Mouse (Mus musculus): ENCODE measurements around the gene Olfr983. TPM values are rescaled to one million over a fixed set of nuclear protein-coding genes. Genes with fewer than 3 reads are reported as not detected.

The Olfr983 gene
- polyA plus RNA-seq (2014; fragmentation: Illumina TruSeq; extraction: RNeasy Lipid Tissue Mini Kit (QIAGEN cat#74804)) = not detected

DNA sequence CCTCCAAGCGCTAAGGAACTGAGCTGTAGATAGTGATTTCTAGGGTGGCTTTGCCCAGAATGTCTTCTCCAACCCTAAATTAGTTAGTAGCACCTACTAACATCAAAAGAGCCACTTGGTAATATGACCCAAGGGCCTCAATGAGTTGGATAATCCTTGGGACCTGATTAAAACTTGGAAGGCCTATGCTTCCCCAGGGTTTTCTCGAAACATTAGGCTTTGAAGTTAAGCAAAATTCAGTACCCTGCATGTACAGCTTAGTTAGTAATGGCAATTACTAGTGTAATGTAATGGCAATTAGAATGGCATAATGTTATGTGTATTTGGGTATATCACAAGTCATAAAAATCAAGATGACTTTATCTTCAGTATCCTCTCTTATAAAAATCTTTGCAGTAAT lies at the start of gene Olfr983:
TSS of gene Olfr983 (minus strand) at position 101 of the 400 bp plus-strand sequence.

DNA sequence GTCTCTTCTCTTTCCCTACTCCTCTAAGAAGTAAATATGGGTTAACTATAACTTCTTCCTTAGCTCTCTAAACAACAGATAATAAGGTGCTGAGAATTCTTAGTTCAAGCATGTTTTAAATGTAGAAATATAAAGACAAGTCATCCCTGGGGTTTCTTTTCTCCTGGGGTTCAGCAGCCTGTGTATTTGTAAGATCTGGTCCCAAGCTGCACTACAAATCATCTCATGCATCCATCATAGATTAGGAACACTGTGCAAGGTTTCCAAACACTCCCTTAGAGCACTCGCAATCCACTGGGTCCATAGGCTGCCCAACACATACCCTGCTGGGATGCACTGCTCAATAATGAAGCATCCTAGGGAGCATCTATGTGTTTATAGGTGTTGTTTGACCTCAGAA lies 36.7 kb upstream of the Olfr983 start, which contains the start of gene Olfr985:
TSS of gene Olfr985 (minus strand) at position 101 of the 400 bp plus-strand sequence.

DNA sequence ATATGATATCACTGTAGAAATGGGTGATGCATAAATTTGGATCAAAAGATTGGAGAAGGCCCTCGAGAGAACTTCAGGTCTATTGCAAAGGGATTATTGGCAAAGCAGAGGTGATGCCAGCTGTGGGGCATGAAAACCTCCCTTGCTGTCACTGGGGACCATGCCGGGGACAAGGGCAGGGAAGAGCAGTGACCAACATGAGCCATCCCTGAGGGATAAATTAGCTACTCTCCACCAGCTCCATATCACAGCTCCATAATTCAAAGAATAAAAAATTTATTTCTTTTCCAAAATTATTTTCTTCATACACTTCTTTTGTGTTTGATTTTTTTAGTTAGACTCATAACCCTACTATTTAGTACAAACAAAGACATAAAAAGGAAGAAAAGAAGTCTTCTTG lies 20.7 kb upstream of the Olfr983 start, which contains the start of gene Olfr984:
TSS of gene Olfr984 (minus strand) at position 101 of the 400 bp plus-strand sequence.

DNA sequence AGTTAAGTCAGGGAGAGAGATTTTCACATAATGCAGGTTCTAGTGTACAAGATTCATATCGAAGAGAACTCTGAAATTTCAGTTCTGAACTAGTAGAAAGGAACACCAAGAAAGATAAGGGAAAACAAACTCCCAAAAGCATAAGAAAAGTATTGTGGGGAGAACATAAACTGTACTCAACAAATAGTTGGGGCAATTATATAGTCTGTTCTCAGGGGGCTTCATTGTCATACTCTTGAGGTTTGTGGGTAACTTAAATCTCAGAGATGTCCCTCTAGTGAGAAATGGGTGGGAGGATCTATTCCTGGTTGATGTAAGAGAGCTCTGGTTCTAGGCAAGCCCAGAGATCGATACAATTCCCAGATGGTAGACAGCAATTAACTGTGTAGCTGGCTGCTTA lies 19.9 kb downstream of the Olfr983 start, which contains the start of gene Olfr982:
TSS of gene Olfr982 (plus strand) at position 301 of the 400 bp plus-strand sequence.

Other genes starting within 250 kb of the Olfr983 start
- gene Olfr972, start 227.2 kb downstream of the Olfr983 start, polyA plus RNA-seq (2014; fragmentation: Illumina TruSeq; extraction: RNeasy Lipid Tissue Mini Kit (QIAGEN cat#74804)) = not detected
- not detected for gene Olfr229, start 186.3 kb downstream of the Olfr983 start, polyA plus RNA-seq (2014; fragmentation: Illumina TruSeq; extraction: RNeasy Lipid Tissue Mini Kit (QIAGEN cat#74804))
- not detected for gene Olfr974, start 156.1 kb downstream of the Olfr983 start, polyA plus RNA-seq (2014; fragmentation: Illumina TruSeq; extraction: RNeasy Lipid Tissue Mini Kit (QIAGEN cat#74804))
- gene Olfr975, start 141.5 kb downstream of the Olfr983 start, polyA plus RNA-seq (2014; fragmentation: Illumina TruSeq; extraction: RNeasy Lipid Tissue Mini Kit (QIAGEN cat#74804)) = not detected
- 10.5 TPM for gene Olfr976, start 132.5 kb downstream of the Olfr983 start, polyA plus RNA-seq (2014; fragmentation: Illumina TruSeq; extraction: RNeasy Lipid Tissue Mini Kit (QIAGEN cat#74804))
- gene Olfr978, start 101.5 kb downstream of the Olfr983 start, polyA plus RNA-seq (2014; fragmentation: Illumina TruSeq; extraction: RNeasy Lipid Tissue Mini Kit (QIAGEN cat#74804)) = not detected
- gene Olfr979, start 90.1 kb downstream of the Olfr983 start, polyA plus RNA-seq (2014; fragmentation: Illumina TruSeq; extraction: RNeasy Lipid Tissue Mini Kit (QIAGEN cat#74804)) = not detected
- not detected for gene Olfr980, start 84.0 kb downstream of the Olfr983 start, polyA plus RNA-seq (2014; fragmentation: Illumina TruSeq; extraction: RNeasy Lipid Tissue Mini Kit (QIAGEN cat#74804))
- gene Olfr981, start 72.1 kb downstream of the Olfr983 start, polyA plus RNA-seq (2014; fragmentation: Illumina TruSeq; extraction: RNeasy Lipid Tissue Mini Kit (QIAGEN cat#74804)) = not detected
- gene Olfr982, start 19.8 kb downstream of the Olfr983 start, polyA plus RNA-seq (2014; fragmentation: Illumina TruSeq; extraction: RNeasy Lipid Tissue Mini Kit (QIAGEN cat#74804)) = not detected
- not detected for gene Olfr984, start 20.6 kb upstream of the Olfr983 start, polyA plus RNA-seq (2014; fragmentation: Illumina TruSeq; extraction: RNeasy Lipid Tissue Mini Kit (QIAGEN cat#74804))
- gene Olfr985, start 36.6 kb upstream of the Olfr983 start, polyA plus RNA-seq (2014; fragmentation: Illumina TruSeq; extraction: RNeasy Lipid Tissue Mini Kit (QIAGEN cat#74804)) = not detected
- gene Tmem225, start 54.5 kb upstream of the Olfr983 start, polyA plus RNA-seq (2014; fragmentation: Illumina TruSeq; extraction: RNeasy Lipid Tissue Mini Kit (QIAGEN cat#74804)) = not detected
- not detected for gene Olfr986, start 87.3 kb upstream of the Olfr983 start, polyA plus RNA-seq (2014; fragmentation: Illumina TruSeq; extraction: RNeasy Lipid Tissue Mini Kit (QIAGEN cat#74804))
- 9.3 TPM for gene Zfp202, start 98.7 kb upstream of the Olfr983 start, polyA plus RNA-seq (2014; fragmentation: Illumina TruSeq; extraction: RNeasy Lipid Tissue Mini Kit (QIAGEN cat#74804))
- gene Scn3b, start 175.6 kb upstream of the Olfr983 start, polyA plus RNA-seq (2014; fragmentation: Illumina TruSeq; extraction: RNeasy Lipid Tissue Mini Kit (QIAGEN cat#74804)) = 2.3 TPM

All from ovary, adult 10 weeks (tissue).